Mouse (Mus musculus) erythroblast, embryonic 14.5 days (primary cell): Measurements from ENCODE around the gene Nphs1.

Source experiments
- GATA1 ChIP-seq: IDR thresholded peaks from 2 replicates; pipeline ENCODE4 v1.6.1; 2012; ENCODE audit warnings: low read length, inconsistent platforms, mixed read lengths
- TAL1 ChIP-seq: IDR thresholded peaks from 3 replicates; pipeline ENCODE4 v1.6.1; 2012; ENCODE audit warnings: low read length, inconsistent platforms, mixed read lengths

DNA sequence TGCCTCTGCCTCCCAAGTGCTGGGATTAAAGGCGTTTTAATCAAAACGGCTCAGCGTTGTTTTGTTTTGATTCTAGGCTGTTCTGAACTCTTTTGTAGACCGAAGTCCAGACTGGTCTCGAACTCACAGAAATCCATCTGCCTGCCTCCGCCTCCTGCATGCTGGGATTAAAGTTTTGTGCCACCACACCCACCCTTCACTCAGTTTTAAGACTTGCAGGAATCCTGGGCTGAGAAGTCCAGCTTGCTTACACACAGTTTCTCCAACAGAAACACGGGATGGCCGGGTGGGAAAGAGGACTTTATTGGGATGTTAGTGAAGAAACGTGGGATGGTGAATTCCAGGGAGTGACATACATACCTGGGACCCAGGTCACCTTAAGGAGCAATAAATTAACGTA, 23.4 kb upstream of the Nphs1 start:
- TF ChIP-seq TAL1 (no peak), GATA1 (no peak)
